Mouse (Mus musculus): Measurements from ENCODE around the gene Hist1h4k. TPM values are rescaled to one million over a fixed set of nuclear protein-coding genes. Genes with fewer than 3 reads are reported as not detected.
"Not testable (repeated sequence)": the region's sequence is repeated elsewhere in the genome, so short reads cannot be mapped to it uniquely, and the experiment has no call there.

The Hist1h4k gene
- total and polyA plus RNA-seq, 2 experiments from 2014 or later = 1.6 to 998 TPM

GRCm38 (mm10) chr13:21715864-21716539 lies 34.3 kb downstream of the Hist1h4k start, which contains the start of the genes Hist1h2bl and Hist1h2ai:
Gene Hist1h2bl (minus strand): TSS chr13:21716143.
Gene Hist1h2ai (plus strand): TSS chr13:21716422.
- H3K36me3 ChIP-seq (ENCODE audit: insufficient read depth, low read length); H3K27me3 ChIP-seq (ENCODE audit: insufficient read depth, low read length); H3K9me3 ChIP-seq (ENCODE audit: low read length); H3K4me1 ChIP-seq (ENCODE audit: insufficient read depth, low read length): not testable (repeated sequence)
- H3K27ac ChIP-seq = peak within 1 kb of the TSS; percentile 79
- H3K9ac ChIP-seq (replicated peaks; ENCODE audit: low read length) = peak within 1 kb of the TSS; percentile 44
- DNase-seq (ENCODE audit: low spot score) = peak; percentile 97
- H3K4me3 ChIP-seq (ENCODE audit: low read length) = peak within 1 kb of the TSS; percentile 38
- WGBS = under 1% methylated on average over 27 of the region's 50 CpGs
- peak within 1 kb of the TSS; percentile 72 for H3K4me2 ChIP-seq (ENCODE audit: low read depth, low read length)
- peak; percentile 95 for ATAC-seq

GRCm38 (mm10) chr13:21715131-21715863 lies 35.0 kb downstream of the Hist1h4k start:
- WGBS = under 1% methylated on average over 20 of the region's 22 CpGs
- no peaks in the 10 kb centered on the region for H3K36me3 ChIP-seq (ENCODE audit: insufficient read depth, low read length)
- H3K27me3 ChIP-seq (ENCODE audit: insufficient read depth, low read length) = no peaks in the 10 kb centered on the region
- H3K4me2 ChIP-seq (ENCODE audit: low read depth, low read length) = peak overlapping the region; percentile 72
- DNase-seq (ENCODE audit: low spot score) (peak; percentile 19), ATAC-seq (no peak)
- peak overlapping the region; percentile 38 for H3K4me3 ChIP-seq (ENCODE audit: low read length)
- H3K4me1 ChIP-seq (ENCODE audit: insufficient read depth, low read length) = peaks cover 7% of the 10 kb centered on the region; the same call in 1 of the 2 replicates
- H3K9me3 ChIP-seq (ENCODE audit: low read length) = no peaks in the 10 kb centered on the region
- H3K9ac ChIP-seq (replicated peaks; ENCODE audit: low read length) = peak overlapping the region; percentile 37; the same call in 1 of the 2 replicates
- no peak for TF ChIP-seq CTCF (IDR thresholded peaks at IDR 0.05; ENCODE audit: low read depth)
- peak overlapping the region; percentile 79 for H3K27ac ChIP-seq

- no peak overlapping the region for H3K27ac ChIP-seq
- peaks cover 7% of the 10 kb centered on the region; the same call in 1 of the 2 replicates for H3K4me1 ChIP-seq (ENCODE audit: insufficient read depth, low read length)
- H3K4me2 ChIP-seq (ENCODE audit: low read depth, low read length) = peak overlapping the region; percentile 72
- WGBS = 0% methylated on average over 7 of the region's 7 CpGs
- ATAC-seq = no peak
- H3K9ac ChIP-seq (replicated peaks; ENCODE audit: low read length) = peak overlapping the region; percentile 37; the same call in 1 of the 2 replicates
- no peaks in the 10 kb centered on the region for H3K27me3 ChIP-seq (ENCODE audit: insufficient read depth, low read length)
- TF ChIP-seq CTCF (IDR thresholded peaks at IDR 0.05; ENCODE audit: low read depth) = peak; percentile 92
- no peaks in the 10 kb centered on the region for H3K36me3 ChIP-seq (ENCODE audit: insufficient read depth, low read length)
- DNase-seq (ENCODE audit: low spot score) = peak; percentile 77
- H3K9me3 ChIP-seq (ENCODE audit: low read length) = no peaks in the 10 kb centered on the region
- H3K4me3 ChIP-seq (ENCODE audit: low read length) = peak overlapping the region; percentile 38
Measured at GRCm38 (mm10) chr13:21714725-21715124, 35.6 kb downstream of the Hist1h4k start.

DNA sequence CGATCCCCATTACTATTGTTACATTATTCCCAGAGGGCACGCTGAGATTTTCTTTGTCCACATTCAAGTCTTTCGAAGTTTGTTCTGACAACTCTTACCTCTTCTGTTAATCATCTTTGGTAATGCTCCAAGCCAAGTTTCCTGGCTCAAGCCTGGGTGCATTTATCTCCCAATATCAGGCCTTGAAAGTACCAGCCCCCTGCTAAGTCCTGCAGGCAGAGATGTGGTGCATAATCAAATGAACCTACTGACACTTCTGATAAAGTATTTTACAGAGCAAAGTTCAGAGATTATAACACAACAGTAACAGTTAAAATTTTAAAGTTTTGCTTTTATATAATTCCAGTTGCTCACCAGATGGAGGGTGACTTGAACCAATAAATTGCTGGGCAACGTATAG lies 38.6 kb downstream of the Hist1h4k start:
- no peak for DNase-seq (ENCODE audit: low spot score)
- 25% methylated on average over 4 of the region's 4 CpGs for WGBS
- Histone ChIP-seq H3K4me3 (ENCODE audit: low read length) (peak overlapping the region; percentile 76), H3K9me3 (ENCODE audit: low read length) (no peaks in the 10 kb centered on the region), H3K27me3 (ENCODE audit: insufficient read depth, low read length) (no peaks in the 10 kb centered on the region), H3K27ac (no peak overlapping the region), H3K4me1 (ENCODE audit: insufficient read depth, low read length) (no peaks in the 10 kb centered on the region), H3K36me3 (ENCODE audit: insufficient read depth, low read length) (no peaks in the 10 kb centered on the region), H3K4me2 (ENCODE audit: low read depth, low read length) (peak overlapping the region; percentile 82), H3K9ac (replicated peaks; ENCODE audit: low read length) (peak overlapping the region; percentile 46; the same call in 1 of the 2 replicates)
- ATAC-seq = no peak
- no peak for TF ChIP-seq CTCF (IDR thresholded peaks at IDR 0.05; ENCODE audit: low read depth)

- H3K4me3 ChIP-seq (ENCODE audit: low read length) = peak overlapping the region; percentile 76
- H3K9ac ChIP-seq (replicated peaks; ENCODE audit: low read length) = peak overlapping the region; percentile 46
- no peaks in the 10 kb centered on the region for H3K27me3 ChIP-seq (ENCODE audit: insufficient read depth, low read length)
- H3K4me1 ChIP-seq (ENCODE audit: insufficient read depth, low read length) = no peaks in the 10 kb centered on the region
- 2% methylated on average over 22 of the region's 22 CpGs for WGBS
- DNase-seq (ENCODE audit: low spot score) (peak; percentile 84), ATAC-seq (peak; percentile 83)
- H3K9me3 ChIP-seq (ENCODE audit: low read length) = no peaks in the 10 kb centered on the region
- H3K36me3 ChIP-seq (ENCODE audit: insufficient read depth, low read length) = no peaks in the 10 kb centered on the region
- peak overlapping the region; percentile 82 for H3K4me2 ChIP-seq (ENCODE audit: low read depth, low read length)
- TF ChIP-seq CTCF (IDR thresholded peaks at IDR 0.05; ENCODE audit: low read depth) = no peak
- H3K27ac ChIP-seq = no peak overlapping the region
Measured at GRCm38 (mm10) chr13:21710821-21711525, 39.3 kb downstream of the Hist1h4k start.

- Histone ChIP-seq H3K4me2 (ENCODE audit: low read depth, low read length) (peak overlapping the region; percentile 82), H3K9me3 (ENCODE audit: low read length) (no peaks in the 10 kb centered on the region), H3K4me3 (ENCODE audit: low read length) (peak overlapping the region; percentile 76), H3K9ac (replicated peaks; ENCODE audit: low read length) (peak overlapping the region; percentile 63), H3K36me3 (ENCODE audit: insufficient read depth, low read length) (no peaks in the 10 kb centered on the region), H3K27ac (peak overlapping the region; percentile 86), H3K4me1 (ENCODE audit: insufficient read depth, low read length) (no peaks in the 10 kb centered on the region), H3K27me3 (ENCODE audit: insufficient read depth, low read length) (no peaks in the 10 kb centered on the region)
- peak; percentile 88 for TF ChIP-seq CTCF (IDR thresholded peaks at IDR 0.05; ENCODE audit: low read depth)
- WGBS = under 1% methylated on average over 32 of the region's 32 CpGs
- peak; percentile 89 for ATAC-seq
- peak; percentile 93 for DNase-seq (ENCODE audit: low spot score)
Measured at GRCm38 (mm10) chr13:21710031-21710711, 40.1 kb downstream of the Hist1h4k start.
